Mouse (Mus musculus) liver, embryonic 16.5 days (tissue): ENCODE data around the gene Morc3. TPM values are rescaled to one million over a fixed set of nuclear protein-coding genes. Genes with fewer than 3 reads are reported as not detected.
"Not testable (repeated sequence)": the region's sequence is repeated elsewhere in the genome, so short reads cannot be mapped to it uniquely, and the experiment has no call there.

Experiments used
- ATAC-seq: fragments of 200-750 bp; cut with Nextera tagmentation; 2 replicates; pipeline ENCODE4 v1.8.0; 2017; ENCODE audit warnings: low read depth, mild to moderate bottlenecking, moderate number of reproducible peaks, moderate library complexity
- H3K27ac ChIP-seq: fragments of 300-500 bp; sonication (generic); 2 replicates; pipeline ENCODE4 v1.5.1; 2014; ENCODE audit warnings: mild to moderate bottlenecking, low read length
- H3K27me3 ChIP-seq: fragments of 300-500 bp; sonication (generic); 2 replicates; pipeline ENCODE4 v1.6.1; 2014; ENCODE audit warnings: low read depth, low read length, mixed read lengths; ENCODE audit not compliant: control insufficient read depth, insufficient read depth
- H3K36me3 ChIP-seq: fragments of 300-500 bp; sonication (generic); 2 replicates; pipeline ENCODE4 v1.6.1; 2014; ENCODE audit warnings: mild to moderate bottlenecking; ENCODE audit not compliant: control insufficient read depth, insufficient read depth
- H3K4me1 ChIP-seq: fragments of 300-500 bp; sonication (generic); 2 replicates; pipeline ENCODE4 v1.6.1; 2014; ENCODE audit warnings: low read depth, low read length, mixed read lengths; ENCODE audit not compliant: control insufficient read depth
- H3K4me2 ChIP-seq: fragments of 300-500 bp; sonication (generic); 2 replicates; pipeline ENCODE4 v1.6.1; 2014; ENCODE audit warnings: low read depth, low read length, mixed read lengths
- H3K4me3 ChIP-seq: fragments of 300-500 bp; sonication (generic); 2 replicates; pipeline ENCODE4 v1.5.1; 2014; ENCODE audit warnings: low read depth, mild to moderate bottlenecking, low read length
- H3K9ac ChIP-seq: fragments of 300-500 bp; sonication (generic); 2 replicates; pipeline ENCODE4 v1.6.1; 2014; ENCODE audit warnings: low read depth, low read length
- H3K9me3 ChIP-seq: fragments of 300-500 bp; sonication (generic); replicated peaks from 2 replicates; pipeline ENCODE4 v1.6.1; 2016; ENCODE audit warnings: low read length; ENCODE audit not compliant: control insufficient read depth
- WGBS: fragments of 180-500 bp; shearing (Covaris S2); extraction: QIAGEN DNeasy Blood & Tissue Kit; methylation state at CpG from one replicate; pipeline ENCODE4 v1.1.7; 2014; ENCODE audit not compliant: insufficient replicate concordance; 5-methylcytosine and 5-hydroxymethylcytosine counted together
- polyA plus RNA-seq: library from polyadenylated mRNA; unstranded; fragments of >200 nt; fragmentation: Nextera tagmentation; extraction: Ambion mirVana; gene quantifications from 2 replicates; pipeline ENCODE4 v1.2.1, GENCODE M21; 2015

The Morc3 gene
- polyA plus RNA-seq, 1 experiment from 2014 or later = 15.7 TPM

DNA sequence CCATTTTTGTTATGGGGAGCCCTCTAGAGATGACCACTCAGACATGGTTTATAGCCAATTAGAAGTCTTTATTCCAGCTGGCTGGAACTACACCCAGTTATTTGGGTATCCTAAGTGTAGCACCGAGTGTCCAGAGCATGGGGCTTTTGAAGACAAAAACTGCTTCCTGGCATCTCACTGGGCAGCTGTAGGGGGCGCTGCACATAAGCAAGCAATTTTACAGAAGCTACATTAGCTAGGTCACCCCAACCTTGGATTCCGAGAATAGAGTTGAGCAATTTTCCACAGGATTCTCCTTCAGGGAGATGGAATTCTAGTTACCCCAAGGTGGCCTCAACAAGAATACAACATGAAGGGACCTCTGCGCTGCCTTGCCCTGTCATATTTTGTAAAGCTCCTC is 7.1 kb upstream of the Morc3 start:
- H3K4me3 ChIP-seq = no peak overlapping the region
- H3K4me1 ChIP-seq = peaks cover 1% of the 10 kb centered on the region
- no peaks in the 10 kb centered on the region for H3K36me3 ChIP-seq
- H3K27ac ChIP-seq = no peak overlapping the region
- no peaks in the 10 kb centered on the region for H3K27me3 ChIP-seq
- WGBS = 66% methylated on average over 4 of the region's 4 CpGs
- H3K4me2 ChIP-seq = no peak overlapping the region
- no peak overlapping the region for H3K9ac ChIP-seq
- H3K9me3 ChIP-seq = no peaks in the 10 kb centered on the region; the same call in 1 of the 2 replicates
- ATAC-seq = no peak

DNA sequence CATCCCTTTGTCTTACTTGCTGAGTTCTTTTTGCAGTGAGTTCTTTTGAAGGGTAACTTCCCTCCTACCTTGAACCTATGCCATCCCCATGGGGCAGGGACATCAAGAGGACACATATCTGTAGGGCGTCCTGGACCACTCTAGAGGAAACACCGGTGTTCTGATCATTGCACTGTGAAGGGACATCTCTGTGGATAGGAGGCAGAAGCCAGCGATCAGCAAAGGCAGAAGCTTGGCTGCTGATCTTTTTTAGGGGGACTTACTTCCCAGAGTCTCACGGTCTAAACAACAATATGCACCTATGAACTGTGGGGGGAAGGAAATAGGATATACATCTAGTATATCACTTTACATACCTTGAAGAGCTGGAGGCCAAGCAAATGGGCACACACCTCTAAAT is 6.5 kb upstream of the Morc3 start:
- Histone ChIP-seq H3K9me3 (no peaks in the 10 kb centered on the region; the same call in 1 of the 2 replicates), H3K36me3 (no peaks in the 10 kb centered on the region), H3K4me3 (no peak overlapping the region), H3K4me1 (no peaks in the 10 kb centered on the region), H3K4me2 (no peak overlapping the region), H3K27ac (no peak overlapping the region), H3K9ac (no peak overlapping the region), H3K27me3 (no peaks in the 10 kb centered on the region)
- 73% methylated on average over 4 of the region's 4 CpGs for WGBS
- no peak for ATAC-seq

DNA sequence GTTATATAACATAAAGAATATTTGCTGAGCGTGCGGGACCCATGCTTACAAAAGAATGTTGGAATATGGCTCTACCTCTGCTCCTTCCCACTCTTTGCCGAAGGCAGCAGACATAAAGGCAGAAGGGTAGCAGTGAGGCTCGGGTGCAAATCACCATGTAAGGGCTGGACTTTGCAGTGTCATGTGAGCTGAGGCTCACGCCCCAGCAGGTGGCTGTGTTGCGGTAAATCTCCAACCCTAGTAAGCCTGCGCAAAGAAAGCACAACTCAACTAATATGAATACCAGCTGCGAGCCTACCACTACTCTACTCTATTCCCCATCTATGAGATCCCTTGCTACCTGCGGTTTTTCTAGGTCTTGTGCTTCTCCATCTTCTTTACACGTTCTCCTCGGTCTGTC is 5.9 kb upstream of the Morc3 start:
- no peaks in the 10 kb centered on the region; the same call in 1 of the 2 replicates for H3K9me3 ChIP-seq
- no peak overlapping the region for H3K27ac ChIP-seq
- no peaks in the 10 kb centered on the region for H3K27me3 ChIP-seq
- WGBS = 67% methylated on average over 11 of the region's 11 CpGs
- H3K4me1 ChIP-seq = no peaks in the 10 kb centered on the region
- no peaks in the 10 kb centered on the region for H3K36me3 ChIP-seq
- H3K9ac ChIP-seq = no peak overlapping the region
- no peak overlapping the region for H3K4me3 ChIP-seq
- no peak for ATAC-seq
- no peak overlapping the region for H3K4me2 ChIP-seq

DNA sequence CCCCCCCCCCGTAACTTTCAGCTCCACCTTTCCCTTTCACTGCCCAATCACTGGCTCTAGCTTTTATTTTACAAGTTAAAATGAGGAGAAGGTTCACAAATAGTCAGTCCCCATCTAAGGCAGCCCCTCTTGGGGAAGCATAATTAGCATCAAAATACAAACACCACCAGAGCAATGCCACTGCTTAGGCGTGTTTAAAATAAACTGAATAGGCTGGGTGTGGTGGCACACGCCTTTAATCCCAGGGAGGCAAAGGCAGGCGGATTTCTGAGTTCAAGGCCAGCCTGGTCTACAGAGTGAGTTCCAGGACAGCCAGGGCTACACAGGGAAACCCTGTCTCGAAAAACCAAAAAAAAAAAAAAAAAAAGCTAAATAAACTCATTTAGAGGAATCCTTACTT is 5.4 kb upstream of the Morc3 start:
- H3K36me3 ChIP-seq, H3K9me3 ChIP-seq, H3K27me3 ChIP-seq, ATAC-seq, H3K4me1 ChIP-seq, H3K4me3 ChIP-seq, H3K4me2 ChIP-seq, H3K9ac ChIP-seq, H3K27ac ChIP-seq: not testable (repeated sequence)
- WGBS = 49% methylated on average over 5 of the region's 5 CpGs

DNA sequence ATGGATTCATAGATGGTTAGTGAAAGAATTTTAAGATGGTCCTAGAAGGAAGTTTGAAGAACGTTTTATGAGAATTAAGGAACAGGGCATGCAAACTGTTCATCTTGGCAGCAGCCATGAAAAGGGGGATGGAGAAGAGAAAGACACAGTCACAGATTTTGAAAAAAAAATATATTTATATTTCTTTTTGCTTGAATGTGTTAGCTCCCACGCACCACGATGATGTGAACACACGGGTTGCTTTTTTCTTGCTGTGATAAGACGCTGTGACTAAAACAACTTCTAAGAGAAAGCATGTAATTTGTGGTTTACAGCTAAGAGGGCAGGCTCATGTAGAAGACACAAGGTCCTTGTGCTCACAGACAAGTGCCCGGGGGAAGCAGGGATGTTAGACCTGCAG is 5.0 kb upstream of the Morc3 start:
- WGBS = 78% methylated on average over 6 of the region's 6 CpGs
- ATAC-seq = no peak
- no peak overlapping the region for H3K27ac ChIP-seq
- no peaks in the 10 kb centered on the region for H3K36me3 ChIP-seq
- no peaks in the 10 kb centered on the region; the same call in 1 of the 2 replicates for H3K9me3 ChIP-seq
- no peak overlapping the region for H3K9ac ChIP-seq
- no peak overlapping the region for H3K4me2 ChIP-seq
- H3K4me1 ChIP-seq = peaks cover 4% of the 10 kb centered on the region
- H3K27me3 ChIP-seq = no peaks in the 10 kb centered on the region
- no peak overlapping the region for H3K4me3 ChIP-seq

DNA sequence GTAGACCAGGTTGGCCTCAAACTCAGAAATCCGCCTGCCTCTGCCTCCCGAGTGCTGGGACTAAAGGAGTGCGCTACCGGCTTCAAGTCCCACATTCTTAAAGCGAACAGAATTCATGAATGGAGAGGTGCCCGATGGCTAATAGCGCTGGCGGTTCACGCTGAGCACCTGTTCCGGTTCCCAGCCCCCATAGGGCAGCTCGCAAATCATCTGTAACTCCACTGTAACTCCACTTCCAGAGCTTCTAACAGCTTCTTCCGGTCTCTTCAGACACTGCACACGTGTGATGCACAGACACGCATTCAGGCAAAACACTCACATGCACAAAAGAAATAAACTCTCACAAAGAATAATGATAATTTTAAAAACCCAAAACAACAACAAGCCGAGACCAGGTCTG is 2.4 kb upstream of the Morc3 start:
- Histone ChIP-seq H3K4me2 (no peak overlapping the region), H3K27me3 (no peaks in the 10 kb centered on the region), H3K4me1 (peaks cover 22% of the 10 kb centered on the region), H3K27ac (no peak overlapping the region), H3K4me3 (no peak overlapping the region), H3K36me3 (no peaks in the 10 kb centered on the region), H3K9me3 (no peaks in the 10 kb centered on the region), H3K9ac (no peak overlapping the region)
- 85% methylated on average over 15 of the region's 15 CpGs for WGBS
- no peak for ATAC-seq

DNA sequence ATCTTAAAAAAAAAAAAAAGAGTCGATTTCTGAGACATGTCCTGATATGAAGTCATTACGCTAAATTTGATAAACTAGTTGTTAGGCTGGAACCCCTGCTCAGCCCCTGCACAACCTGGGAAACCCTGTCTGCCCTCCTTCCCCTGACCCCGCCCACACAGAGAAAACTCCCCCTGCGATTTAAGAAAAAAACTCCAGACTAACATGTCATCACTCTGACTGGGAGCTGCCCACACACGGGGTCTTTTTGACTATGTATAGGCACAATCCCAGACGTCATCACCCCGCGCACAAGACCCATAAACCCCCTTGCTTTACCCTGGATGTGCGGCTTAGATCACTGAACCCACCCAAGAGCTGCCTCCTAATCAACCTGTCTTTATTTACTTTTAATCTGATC is 1.9 kb upstream of the Morc3 start:
- no peaks in the 10 kb centered on the region for H3K27me3 ChIP-seq
- peaks cover 26% of the 10 kb centered on the region for H3K4me1 ChIP-seq
- H3K9ac ChIP-seq = no peak overlapping the region
- H3K9me3 ChIP-seq = no peaks in the 10 kb centered on the region
- WGBS = 77% methylated on average over 9 of the region's 9 CpGs
- H3K4me3 ChIP-seq = no peak overlapping the region
- no peaks in the 10 kb centered on the region for H3K36me3 ChIP-seq
- no peak overlapping the region for H3K4me2 ChIP-seq
- no peak overlapping the region for H3K27ac ChIP-seq
- no peak for ATAC-seq

DNA sequence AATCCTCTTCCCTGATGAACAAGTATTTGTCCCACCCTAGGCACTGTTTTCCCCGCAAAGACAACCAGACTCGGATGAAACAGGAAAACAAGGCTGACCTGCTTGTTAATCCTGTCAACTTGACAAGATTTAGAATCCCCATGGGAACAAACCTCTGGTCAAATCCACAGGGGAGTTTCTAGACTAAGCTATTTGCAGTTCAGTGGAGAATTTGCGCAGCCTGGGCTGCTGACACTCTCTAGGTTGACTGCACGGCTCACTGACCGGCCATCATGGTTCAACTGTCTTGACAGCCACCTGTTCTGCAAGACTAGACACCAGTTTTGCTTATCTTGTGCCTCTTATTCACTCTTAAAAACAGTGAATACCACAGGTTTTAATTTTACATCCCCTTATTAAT is 1.0 kb upstream of the Morc3 start:
- peaks cover 27% of the 10 kb centered on the region for H3K4me1 ChIP-seq
- 88% methylated on average over 5 of the region's 5 CpGs for WGBS
- no peaks in the 10 kb centered on the region for H3K27me3 ChIP-seq
- no peaks in the 10 kb centered on the region for H3K36me3 ChIP-seq
- no peak overlapping the region for H3K4me2 ChIP-seq
- no peak overlapping the region for H3K4me3 ChIP-seq
- H3K9me3 ChIP-seq = no peaks in the 10 kb centered on the region
- H3K27ac ChIP-seq = no peak overlapping the region
- H3K9ac ChIP-seq = no peak overlapping the region
- ATAC-seq = no peak

DNA sequence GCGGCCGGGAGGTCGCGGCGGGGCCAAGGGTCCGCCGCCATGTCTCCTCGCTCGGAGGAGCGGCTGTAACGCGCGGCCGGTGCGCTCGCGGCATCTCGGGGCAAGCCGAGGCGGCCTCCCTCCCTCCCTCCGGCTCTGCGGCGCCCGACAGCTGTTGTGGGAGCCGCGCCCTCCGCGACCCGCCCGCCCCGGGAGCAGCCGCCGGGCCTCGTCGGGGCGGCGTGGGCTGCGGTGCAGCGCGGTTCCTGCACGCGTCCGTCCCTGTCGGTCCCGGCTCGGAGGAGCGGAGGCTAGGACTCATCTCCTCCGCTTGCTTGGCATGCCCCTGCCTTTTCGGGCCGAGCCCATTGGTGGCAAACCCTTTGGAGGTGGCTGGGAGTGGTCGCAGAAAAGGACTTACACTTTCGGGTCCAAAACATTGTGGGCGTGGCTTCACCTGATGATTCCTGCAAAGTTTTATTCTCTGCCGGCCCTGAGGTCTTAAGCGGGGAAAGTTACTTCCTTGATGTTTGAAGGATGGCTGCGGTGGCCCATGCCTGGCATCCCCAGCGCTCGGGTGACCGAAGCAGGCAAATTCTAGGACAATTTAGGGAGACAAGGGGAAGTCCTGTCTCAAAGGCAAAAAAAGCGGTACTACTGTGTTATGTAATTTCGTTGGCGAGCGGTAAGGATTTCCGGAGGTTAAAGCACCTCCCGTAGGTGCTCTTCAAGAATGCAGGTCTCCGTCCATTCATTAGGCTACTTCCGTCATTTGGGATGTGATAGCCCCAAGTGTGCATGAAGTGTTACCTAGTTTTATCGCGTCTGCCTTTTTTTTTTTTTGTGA is 743 bp downstream of the Morc3 start:
- Histone ChIP-seq H3K36me3 (no peaks in the 10 kb centered on the region), H3K9ac (peak overlapping the region; percentile 94), H3K27me3 (no peaks in the 10 kb centered on the region), H3K4me2 (peak overlapping the region; percentile 89), H3K4me3 (peak overlapping the region; percentile 90), H3K27ac (peak overlapping the region; percentile 96), H3K4me1 (peaks cover 27% of the 10 kb centered on the region), H3K9me3 (no peaks in the 10 kb centered on the region)
- ATAC-seq = peak; percentile 69
- WGBS = under 1% methylated on average over 53 of the region's 69 CpGs
